Mouse (Mus musculus) pancreas, adult 10 weeks (tissue): ENCODE data around the gene Olfr1336. TPM values are rescaled to one million over a fixed set of nuclear protein-coding genes. Genes with fewer than 3 reads are reported as not detected.

Source experiments
- polyA plus RNA-seq: library from polyadenylated mRNA; stranded (reverse); fragments of 350-450 nt; fragmentation: Illumina TruSeq; extraction: RNeasy Lipid Tissue Mini Kit (QIAGEN cat#74804); gene quantifications from one replicate; pipeline ENCODE4 v1.2.3, GENCODE M21; 2015; ENCODE audit warnings: low read depth, low replicate concordance; ENCODE audit not compliant: insufficient read depth

The Olfr1336 gene
- polyA plus RNA-seq: not detected

DNA sequence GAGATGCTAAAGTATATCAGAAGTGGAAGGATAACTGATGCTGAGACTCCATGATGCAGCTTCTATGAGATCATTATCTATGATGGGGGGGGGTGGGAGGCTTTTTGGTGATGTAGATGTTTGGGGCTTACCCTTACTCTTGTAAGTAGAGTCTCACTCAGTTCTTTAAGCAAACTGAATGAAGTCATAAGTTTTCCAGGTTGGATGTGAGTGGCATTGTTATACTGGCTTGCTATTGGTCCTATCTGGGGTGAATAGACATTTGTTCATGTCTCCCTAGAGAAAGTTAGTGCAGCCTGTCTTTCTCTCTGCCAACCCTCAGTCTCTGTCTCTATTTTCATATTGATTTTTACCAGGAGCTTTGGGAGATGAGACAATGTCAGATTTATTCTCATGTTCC is at the start of gene Olfr1336:
TSS of gene Olfr1336 (plus strand) at position 301 of the 400 bp plus-strand sequence.

DNA sequence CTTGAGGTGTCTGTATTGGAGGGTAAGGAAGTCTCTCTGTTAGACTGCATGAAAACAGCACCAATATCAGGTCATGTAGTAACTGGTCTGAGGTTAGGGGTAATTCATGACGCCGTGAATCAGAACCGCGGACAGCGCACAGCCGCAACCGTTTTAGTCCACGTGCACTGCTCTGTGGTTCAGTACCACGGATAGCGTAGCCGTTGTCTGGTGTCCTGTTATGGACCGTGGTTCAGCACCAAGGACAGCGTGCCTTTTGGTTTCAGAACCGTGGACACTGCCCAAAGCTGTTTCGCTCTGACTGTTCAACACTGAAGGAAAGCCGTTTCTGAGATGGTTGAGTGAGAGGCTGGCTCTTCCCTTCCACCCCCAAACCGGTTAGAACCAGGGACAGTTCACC is 45.9 kb upstream of the Olfr1336 start, which contains the start of gene Gm20715:
TSS of gene Gm20715 (plus strand) at position 235 of the 400 bp plus-strand sequence.

DNA sequence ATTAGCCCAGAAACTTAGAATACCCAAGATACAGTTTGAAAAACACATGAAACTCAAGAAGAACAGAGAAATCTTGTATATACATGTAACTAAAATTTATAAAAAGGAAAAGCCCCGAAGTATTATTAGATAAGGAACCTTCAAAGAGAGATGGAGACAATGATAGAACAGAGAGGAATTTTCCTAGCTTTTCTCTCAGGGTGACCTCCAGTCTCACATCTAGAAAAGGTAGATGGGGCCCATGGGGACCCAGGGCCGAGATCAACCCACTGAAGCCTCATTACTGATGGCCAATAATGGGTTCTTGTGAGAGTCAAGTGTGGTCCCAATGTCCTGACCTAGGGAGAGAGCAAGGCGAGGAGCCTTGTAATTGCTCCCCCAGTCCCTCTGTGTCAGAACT is 17.6 kb upstream of the Olfr1336 start, which contains the start of gene Olfr1344:
TSS of gene Olfr1344 (plus strand) at position 301 of the 400 bp plus-strand sequence.

DNA sequence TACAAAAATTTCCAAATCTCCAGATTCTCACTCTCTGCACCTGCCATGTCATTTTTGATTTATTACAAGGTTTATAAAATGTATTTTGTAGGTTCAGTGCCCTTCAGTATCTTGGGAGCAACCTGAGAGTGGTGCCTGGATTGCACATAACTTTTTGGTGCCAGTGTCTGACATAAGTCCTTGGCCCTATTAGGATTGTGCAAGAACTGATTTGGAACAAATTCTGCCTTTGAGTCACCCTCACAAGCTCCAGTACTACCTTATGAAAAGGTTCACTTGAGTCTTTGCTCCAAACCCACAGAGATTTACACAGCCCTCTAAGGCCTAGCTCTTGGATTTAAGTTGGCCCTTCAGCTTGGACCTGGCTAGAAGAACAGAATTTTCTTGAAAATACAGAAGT is 11.0 kb downstream of the Olfr1336 start, which contains the start of gene Olfr1346:
TSS of gene Olfr1346 (plus strand) at position 151 of the 400 bp plus-strand sequence.

DNA sequence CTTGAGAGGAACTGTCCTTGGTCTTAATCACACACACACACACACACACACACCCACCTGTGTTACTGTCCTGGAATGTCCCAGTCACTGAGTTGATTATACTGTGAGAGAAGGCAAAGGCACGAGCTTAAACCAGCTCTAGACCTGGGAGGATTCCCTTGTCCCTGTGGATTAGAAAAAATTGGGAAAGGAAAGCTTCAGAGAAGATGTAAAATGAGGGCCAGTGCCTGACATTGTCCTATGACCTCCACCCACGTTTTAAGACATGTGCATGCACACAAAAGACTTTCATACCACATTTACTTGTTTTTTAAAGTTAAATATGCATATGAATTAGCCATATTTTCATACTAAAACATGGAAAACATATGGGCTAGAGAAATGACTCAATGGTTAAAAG is 30.9 kb downstream of the Olfr1336 start, which contains the start of gene Olfr5:
TSS of gene Olfr5 (minus strand) at position 101 of the 400 bp plus-strand sequence.

DNA sequence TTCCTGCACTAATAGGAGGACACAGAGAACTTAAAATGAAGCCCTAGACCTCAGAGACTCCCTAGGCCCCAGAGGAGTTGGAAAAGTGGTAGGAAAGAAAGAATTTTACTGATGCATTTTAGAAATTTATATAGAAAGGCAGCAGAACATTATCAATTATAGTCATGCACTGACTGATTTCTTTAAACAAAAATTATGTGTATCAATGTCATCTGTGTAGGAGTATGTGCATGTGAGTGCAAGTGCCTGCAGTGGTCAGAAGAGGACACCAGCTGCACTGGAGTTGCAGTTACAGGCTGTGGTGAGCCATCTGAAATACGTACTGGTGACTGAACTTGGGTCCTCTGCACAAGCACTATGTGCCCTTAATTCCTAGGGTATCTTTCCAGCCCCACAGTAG is 43.7 kb downstream of the Olfr1336 start, which contains the start of gene Olfr1347:
TSS of gene Olfr1347 (minus strand) at position 101 of the 400 bp plus-strand sequence.

DNA sequence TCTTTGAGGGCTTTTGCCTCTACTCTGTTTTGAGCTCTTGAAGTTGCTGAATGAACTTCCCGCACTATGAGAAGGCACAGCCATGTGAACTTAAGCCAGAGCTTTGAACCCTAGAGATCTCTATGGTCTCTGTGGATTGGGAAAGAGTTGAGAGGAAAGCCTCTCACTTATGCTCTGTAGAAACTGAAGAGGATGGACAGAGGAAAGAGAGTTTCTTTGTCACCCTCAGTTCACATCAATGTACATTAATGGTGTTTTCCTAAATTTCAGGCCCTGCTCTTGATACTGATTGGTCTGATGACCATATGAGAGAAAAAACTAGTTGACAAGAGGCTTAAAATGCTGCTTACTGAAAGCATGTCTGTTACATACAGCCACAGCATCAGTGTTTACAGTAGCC is 52.7 kb downstream of the Olfr1336 start, which contains the start of gene Olfr1348:
TSS of gene Olfr1348 (minus strand) at position 101 of the 400 bp plus-strand sequence.

Other genes starting within 250 kb of the Olfr1336 start
- gene Zscan5b, start 233.9 kb upstream of the Olfr1336 start, polyA plus RNA-seq: not detected
- gene Epp13, start 203.5 kb upstream of the Olfr1336 start, polyA plus RNA-seq: not detected
- gene Zfp667, start 169.6 kb upstream of the Olfr1336 start, polyA plus RNA-seq: 2.5 TPM
- gene Zfp583, start 124.9 kb upstream of the Olfr1336 start, polyA plus RNA-seq: 0.31 TPM
- 0.50 TPM for gene Gm3854, start 112.4 kb upstream of the Olfr1336 start, polyA plus RNA-seq
- 1.6 TPM for gene Zfp78, start 92.9 kb upstream of the Olfr1336 start, polyA plus RNA-seq
- gene Zfp28, start 72.9 kb upstream of the Olfr1336 start, polyA plus RNA-seq: 2.3 TPM
- not detected for gene Smim17, start 57.5 kb upstream of the Olfr1336 start, polyA plus RNA-seq
- not detected for gene Gm20715, start 45.9 kb upstream of the Olfr1336 start, polyA plus RNA-seq
- not detected for gene Olfr1344, start 17.5 kb upstream of the Olfr1336 start, polyA plus RNA-seq
- not detected for gene Olfr1346, start 10.9 kb downstream of the Olfr1336 start, polyA plus RNA-seq
- not detected for gene Olfr5, start 30.8 kb downstream of the Olfr1336 start, polyA plus RNA-seq
- gene Olfr1347, start 43.6 kb downstream of the Olfr1336 start, polyA plus RNA-seq: not detected
- not detected for gene Olfr1348, start 52.6 kb downstream of the Olfr1336 start, polyA plus RNA-seq
- not detected for gene Olfr1349, start 66.8 kb downstream of the Olfr1336 start, polyA plus RNA-seq
- not detected for gene Olfr1350, start 108.7 kb downstream of the Olfr1336 start, polyA plus RNA-seq
- 5.8 TPM for gene Zim1, start 240.3 kb downstream of the Olfr1336 start, polyA plus RNA-seq